In genomic region chr5:113799691-113800090, GRCm38 (mm10) we compare ENCODE assay signal across 10 mouse cellular contexts. TPM values are rescaled to one million over a fixed set of nuclear protein-coding genes. Genes with fewer than 3 reads are reported as not detected.
DNase-seq lines count a peak whose midpoint lies in the region; ATAC-seq and TF ChIP-seq lines count a peak whose summit lies in the region.
"Had no signal": no experiment of that assay in that cellular context is flagged by ENCODE, and none has a peak within 500 bp of the region (broad histone marks: within the 10 kb centered on the region; RNA-seq: fewer than 3 reads in every experiment).

No protein-coding gene starts in this region.

- peaks cover 62% of the 10 kb centered on the region for H3K4me1 ChIP-seq in hindbrain, embryonic 10.5 days (replicated peaks)
- no peaks in the 10 kb centered on the region for H3K4me1 ChIP-seq in hindbrain, embryonic 16.5 days (ENCODE audit: control insufficient read depth, insufficient read depth, low read depth, low read length)
- peaks cover 3% of the 10 kb centered on the region; the same call in 1 of the 2 replicates for H3K4me1 ChIP-seq in bone marrow, adult 2 months (ENCODE audit: control insufficient read depth, insufficient read depth, low read length)
- no peaks in the 10 kb centered on the region; the same call in 1 of the 2 replicates for H3K4me1 ChIP-seq in forebrain, embryonic 14.5 days (ENCODE audit: control insufficient read depth, insufficient read depth, low read length)
- H3K4me1 ChIP-seq in liver, embryonic 15.5 days (replicated peaks), result peaks cover 32% of the 10 kb centered on the region

- no peak overlapping the region for H3K9ac ChIP-seq in hindbrain, embryonic 16.5 days (ENCODE audit: low read depth, low read length)
- H3K9ac ChIP-seq in forebrain, embryonic 14.5 days (ENCODE audit: low read length), result 0 out of 2 replicates have a peak overlapping the region, but pooled peaks have one; percentile 21
- H3K9ac ChIP-seq in liver, embryonic 15.5 days, result no peak overlapping the region

- no peaks in the 10 kb centered on the region for H3K9me3 ChIP-seq in hindbrain, embryonic 10.5 days
- H3K9me3 ChIP-seq in hindbrain, embryonic 16.5 days (ENCODE audit: control insufficient read depth, low read length), result no peaks in the 10 kb centered on the region
- no peaks in the 10 kb centered on the region for H3K9me3 ChIP-seq in forebrain, embryonic 14.5 days (replicated peaks; ENCODE audit: control insufficient read depth, low read length)
- no peaks in the 10 kb centered on the region for H3K9me3 ChIP-seq in liver, embryonic 15.5 days (replicated peaks)

- H3K27ac ChIP-seq in hindbrain, embryonic 10.5 days, result peak overlapping the region; percentile 84
- H3K27ac ChIP-seq in hindbrain, embryonic 16.5 days (ENCODE audit: low read depth, low read length), result no peak overlapping the region
- no peak overlapping the region for H3K27ac ChIP-seq in bone marrow, adult 2 months (ENCODE audit: control insufficient read depth, insufficient read depth, low read depth, low read length, poor library complexity)
- no peak overlapping the region for H3K27ac ChIP-seq in forebrain, embryonic 14.5 days (ENCODE audit: low read depth, low read length)
- no peak overlapping the region for H3K27ac ChIP-seq in liver, embryonic 15.5 days (replicated peaks)

- H3K4me2 ChIP-seq in hindbrain, embryonic 16.5 days (ENCODE audit: low read length), result no peak overlapping the region
- H3K4me2 ChIP-seq in forebrain, embryonic 14.5 days (ENCODE audit: low read length), result no peak overlapping the region
- peak overlapping the region; percentile 36; the same call in 1 of the 2 replicates for H3K4me2 ChIP-seq in liver, embryonic 15.5 days

- peaks cover 48% of the 10 kb centered on the region for H3K27me3 ChIP-seq in hindbrain, embryonic 10.5 days (ENCODE audit: insufficient read depth, poor library complexity, severe bottlenecking)
- H3K27me3 ChIP-seq in hindbrain, embryonic 16.5 days (replicated peaks; ENCODE audit: control insufficient read depth, insufficient read depth, low read length), result peaks cover 3% of the 10 kb centered on the region; the same call in 1 of the 2 replicates
- H3K27me3 ChIP-seq in forebrain, embryonic 14.5 days (replicated peaks; ENCODE audit: control insufficient read depth, insufficient read depth, low read length), result no peaks in the 10 kb centered on the region; the same call in 1 of the 2 replicates
- peaks cover 14% of the 10 kb centered on the region for H3K27me3 ChIP-seq in liver, embryonic 15.5 days

- TF ChIP-seq POLR2A in bone marrow, adult 2 months (IDR thresholded peaks at IDR 0.05; ENCODE audit: borderline replicate concordance, control insufficient read depth, low read depth, low read length), result no peak

- H3K36me3 ChIP-seq in hindbrain, embryonic 10.5 days, result 0 out of 2 replicates have a peak, but pooled peaks cover 1% of the 10 kb centered on the region
- H3K36me3 ChIP-seq in hindbrain, embryonic 16.5 days (ENCODE audit: control insufficient read depth, insufficient read depth, low read length), result no peaks in the 10 kb centered on the region
- no peaks in the 10 kb centered on the region for H3K36me3 ChIP-seq in forebrain, embryonic 14.5 days (ENCODE audit: control insufficient read depth, insufficient read depth, low read length)
- no peaks in the 10 kb centered on the region for H3K36me3 ChIP-seq in liver, embryonic 15.5 days (replicated peaks)

- TF ChIP-seq CTCF in bone marrow, adult 2 months (IDR thresholded peaks at IDR 0.05; ENCODE audit: control insufficient read depth, insufficient read depth, low read length), result no peak

- DNase-seq in hindbrain, embryonic 10.5 days (ENCODE audit: low spot score), result peak; percentile 40
- no peak for DNase-seq in forebrain, embryonic 14.5 days (ENCODE audit: low spot score)
- no peak for DNase-seq in adrenal gland, adult 18-20 months (ENCODE audit: low spot score in 2 of 2)
- no peak for DNase-seq in left cerebral cortex, adult 8-10 months (ENCODE audit: low spot score in 2 of 2)
- DNase-seq: right cerebral cortex, postnatal 4 days had no signal

- ATAC-seq in hindbrain, embryonic 16.5 days, result no peak
- ATAC-seq in forebrain, embryonic 14.5 days, result peak; percentile 23; the same call in 1 of the 2 replicates
- ATAC-seq in liver, embryonic 15.5 days (ENCODE audit: insufficient read depth), result no peak
- no peak for ATAC-seq in megakaryocyte progenitor cell, adult 5-6 weeks (replicated peaks; ENCODE audit: poor library complexity)

- WGBS in hindbrain, embryonic 10.5 days, result 38% methylated on average over 5 of the region's 5 CpGs
- 38% methylated on average over 5 of the region's 5 CpGs for WGBS in hindbrain, embryonic 16.5 days
- 69% methylated on average over 5 of the region's 5 CpGs for WGBS in bone marrow, adult 2 months
- 48% methylated on average over 5 of the region's 5 CpGs for WGBS in forebrain, embryonic 14.5 days
- 53% methylated on average over 5 of the region's 5 CpGs for WGBS in liver, embryonic 15.5 days (ENCODE audit: insufficient replicate concordance)

- H3K4me3 ChIP-seq in hindbrain, embryonic 10.5 days, result peak overlapping the region; percentile 44
- H3K4me3 ChIP-seq in hindbrain, embryonic 16.5 days (ENCODE audit: low read length), result no peak overlapping the region; the same call in 1 of the 2 replicates
- peak overlapping the region; percentile 21 for H3K4me3 ChIP-seq in bone marrow, adult 2 months (replicated peaks; ENCODE audit: control insufficient read depth, low read depth, low read length)
- H3K4me3 ChIP-seq in forebrain, embryonic 14.5 days (ENCODE audit: low read depth, low read length), result no peak overlapping the region
- peak overlapping the region; percentile 22 for H3K4me3 ChIP-seq in liver, embryonic 15.5 days (replicated peaks)

RNA-seq across cellular contexts. Expression of gene Tmem119, which starts 0.6 kb away (rescaled TPM):
- 34.4 and 46.0 TPM in 2 replicates for polyA plus RNA-seq in hindbrain, embryonic 10.5 days (2016; fragmentation: Nextera tagmentation; extraction: Ambion mirVana)
- 7.9 and 10.4 TPM in 2 replicates for polyA plus RNA-seq in hindbrain, embryonic 16.5 days (2015; fragmentation: Nextera tagmentation; extraction: Ambion mirVana)
- 1.4 and 1.8 TPM in 2 replicates for polyA plus RNA-seq in bone marrow, adult 2 months (2011; ENCODE audit: insufficient read depth, insufficient read length, low replicate concordance, missing spikeins)
- 3.3 and 4.0 TPM in 2 replicates for polyA plus RNA-seq in forebrain, embryonic 14.5 days (2014; fragmentation: Nextera tagmentation; extraction: Ambion mirVana)
- 4.0 and 4.2 TPM in 2 replicates for polyA plus RNA-seq in liver, embryonic 15.5 days (2015; fragmentation: Nextera tagmentation; extraction: Ambion mirVana)
- 10 to 100 TPM in 1 of 2 experiments, 1 to 10 TPM in 1; 6.8 to 12.3 TPM for total RNA-seq in adrenal gland, adult 18-20 months (2021)
- 6.5 and 7.2 TPM in 2 replicates for total RNA-seq in megakaryocyte progenitor cell, adult 5-6 weeks (2015)
- total RNA-seq in megakaryocyte progenitor cell, adult 5-6 weeks (2017), result 5.6 and 8.2 TPM in 2 replicates
- total RNA-seq in left cerebral cortex, adult 8-10 months (2022), result 10 to 100 TPM; 21.4 to 31.5 (median 25.0) TPM
- total RNA-seq: MEL had no signal

RNA-seq across cellular contexts. Expression of gene Iscu, which starts 27.1 kb away (rescaled TPM):
- 103 and 116 TPM in 2 replicates for polyA plus RNA-seq in hindbrain, embryonic 10.5 days (2016; fragmentation: Nextera tagmentation; extraction: Ambion mirVana)
- polyA plus RNA-seq in hindbrain, embryonic 16.5 days (2015; fragmentation: Nextera tagmentation; extraction: Ambion mirVana), result 86.8 and 94.0 TPM in 2 replicates
- polyA plus RNA-seq in bone marrow, adult 2 months (2011; ENCODE audit: insufficient read depth, insufficient read length, low replicate concordance, missing spikeins), result 108 and 116 TPM in 2 replicates
- 101 TPM in 2 replicates for polyA plus RNA-seq in forebrain, embryonic 14.5 days (2014; fragmentation: Nextera tagmentation; extraction: Ambion mirVana)
- 79.1 and 85.3 TPM in 2 replicates for polyA plus RNA-seq in liver, embryonic 15.5 days (2015; fragmentation: Nextera tagmentation; extraction: Ambion mirVana)
- 1,000 to 10,000 TPM in 1 of 2 experiments, 100 to 1,000 TPM in 1; 455 to 1,089 TPM for total RNA-seq in adrenal gland, adult 18-20 months (2021)
- total RNA-seq in megakaryocyte progenitor cell, adult 5-6 weeks (2015), result 108 TPM in 2 replicates
- 87.2 and 98.4 TPM in 2 replicates for total RNA-seq in megakaryocyte progenitor cell, adult 5-6 weeks (2017)
- 100 to 1,000 TPM; 124 to 132 (median 128) TPM for total RNA-seq in left cerebral cortex, adult 8-10 months (2022)

RNA-seq across cellular contexts. Expression of gene Sart3, which starts 27.4 kb away (rescaled TPM):
- polyA plus RNA-seq in hindbrain, embryonic 10.5 days (2016; fragmentation: Nextera tagmentation; extraction: Ambion mirVana), result 66.0 and 77.9 TPM in 2 replicates
- polyA plus RNA-seq in hindbrain, embryonic 16.5 days (2015; fragmentation: Nextera tagmentation; extraction: Ambion mirVana), result 37.7 and 39.0 TPM in 2 replicates
- polyA plus RNA-seq in bone marrow, adult 2 months (2011; ENCODE audit: insufficient read depth, insufficient read length, low replicate concordance, missing spikeins), result 42.7 and 57.4 TPM in 2 replicates
- 27.3 and 38.8 TPM in 2 replicates for polyA plus RNA-seq in forebrain, embryonic 14.5 days (2014; fragmentation: Nextera tagmentation; extraction: Ambion mirVana)
- polyA plus RNA-seq in liver, embryonic 15.5 days (2015; fragmentation: Nextera tagmentation; extraction: Ambion mirVana), result 17.5 and 20.7 TPM in 2 replicates
- 10 to 100 TPM; 28.4 to 33.7 TPM for total RNA-seq in adrenal gland, adult 18-20 months (2021)
- total RNA-seq in megakaryocyte progenitor cell, adult 5-6 weeks (2015), result 16.2 and 17.2 TPM in 2 replicates
- total RNA-seq in megakaryocyte progenitor cell, adult 5-6 weeks (2017), result 26.0 and 37.7 TPM in 2 replicates
- total RNA-seq in left cerebral cortex, adult 8-10 months (2022), result 10 to 100 TPM; 38.2 to 43.8 (median 41.5) TPM

RNA-seq across cellular contexts. Expression of gene Selplg, which starts 32.8 kb away (rescaled TPM):
- polyA plus RNA-seq in hindbrain, embryonic 10.5 days (2016; fragmentation: Nextera tagmentation; extraction: Ambion mirVana), result 1.3 and 1.7 TPM in 2 replicates
- 1.9 and 2.5 TPM in 2 replicates for polyA plus RNA-seq in hindbrain, embryonic 16.5 days (2015; fragmentation: Nextera tagmentation; extraction: Ambion mirVana)
- 48.2 and 146 TPM in 2 replicates for polyA plus RNA-seq in bone marrow, adult 2 months (2011; ENCODE audit: insufficient read depth, insufficient read length, low replicate concordance, missing spikeins)
- polyA plus RNA-seq in forebrain, embryonic 14.5 days (2014; fragmentation: Nextera tagmentation; extraction: Ambion mirVana), result 1.8 and 1.9 TPM in 2 replicates
- polyA plus RNA-seq in liver, embryonic 15.5 days (2015; fragmentation: Nextera tagmentation; extraction: Ambion mirVana), result 13.2 and 15.3 TPM in 2 replicates
- 10 to 100 TPM in 1 of 2 experiments, 1 to 10 TPM in 1; 4.5 to 10.0 TPM for total RNA-seq in adrenal gland, adult 18-20 months (2021)
- total RNA-seq in megakaryocyte progenitor cell, adult 5-6 weeks (2015), result 244 and 245 TPM in 2 replicates
- 82.0 and 99.0 TPM in 2 replicates for total RNA-seq in megakaryocyte progenitor cell, adult 5-6 weeks (2017)
- total RNA-seq in left cerebral cortex, adult 8-10 months (2022), result 10 to 100 TPM; 26.2 to 60.3 (median 40.2) TPM

Comparison
In these comparisons a context has a peak if more than half of its experiments do, and no peak if none do; other contexts are left out.
1. H3K4me3 ChIP-seq: peak in hindbrain, embryonic 10.5 days (single experiment), bone marrow, adult 2 months (single experiment) and liver, embryonic 15.5 days (single experiment); none in hindbrain, embryonic 16.5 days (single experiment) and forebrain, embryonic 14.5 days (single experiment).